Mouse (Mus musculus): ENCODE measurements at regions not wholly inside any gene's neighbourhood (a gene's known extent, or its start where the extent isn't known, plus 50 kb on each side); places are given as distances from the start of the nearest gene placed in this dataset.

- DNase-seq (ENCODE audit: low spot score): peak; percentile 62
Observed at GRCm38 (mm10) chr8:27677143-27678106, 230.0 kb downstream of the Poteg start.

DNA sequence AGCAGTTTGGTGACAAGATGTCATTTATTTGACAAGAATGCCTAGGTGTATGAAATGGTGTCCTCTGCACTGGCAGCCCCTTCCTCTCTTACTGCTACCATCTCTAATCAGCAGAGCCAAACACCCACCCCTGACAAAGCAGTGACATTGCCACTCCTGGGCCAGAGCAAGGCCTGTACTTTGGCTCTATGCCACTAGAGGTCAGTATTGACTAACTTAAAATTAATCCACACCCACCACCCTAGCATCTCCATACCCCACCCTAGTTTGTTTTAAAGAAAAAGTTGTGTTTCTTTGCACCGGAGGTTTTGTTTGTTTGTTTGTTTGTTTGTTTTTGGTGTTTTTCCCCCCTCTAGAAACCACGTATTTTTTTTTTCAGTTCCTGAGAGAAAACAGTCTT, 231.7 kb downstream of the Poteg start:
- DNase-seq (ENCODE audit: low spot score): peak; percentile 38

GRCm38 (mm10) chr8:27721988-27722387, 274.5 kb downstream of the Poteg start:
- no peak for DNase-seq (ENCODE audit: low spot score)

- DNase-seq (ENCODE audit: low spot score): no peak
Observed at GRCm38 (mm10) chr8:27770296-27770695, 322.8 kb downstream of the Poteg start.

DNA sequence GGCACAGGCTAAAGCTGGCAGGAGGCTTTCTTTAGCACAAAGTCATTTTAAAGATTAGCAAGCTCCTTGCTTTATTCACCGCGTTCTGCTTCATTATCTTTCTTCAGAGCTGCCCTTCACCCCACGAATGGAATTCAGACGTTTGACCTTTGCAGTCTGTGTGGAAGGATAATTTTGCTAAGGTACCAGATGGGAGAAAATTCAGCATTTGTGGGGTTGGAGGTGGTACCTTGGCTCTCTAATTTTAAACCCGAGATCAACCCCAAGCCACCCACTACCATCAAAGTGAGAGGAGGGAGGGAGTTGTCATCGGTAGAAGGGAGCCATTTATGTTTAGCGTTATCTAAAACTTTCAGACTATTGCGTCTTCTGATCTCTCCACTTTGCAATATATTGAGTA, 323.3 kb downstream of the Poteg start:
- no peak for DNase-seq (ENCODE audit: low spot score)

GRCm38 (mm10) chr8:27771250-27771649, 323.8 kb downstream of the Poteg start:
- no peak for DNase-seq (ENCODE audit: low spot score)

DNA sequence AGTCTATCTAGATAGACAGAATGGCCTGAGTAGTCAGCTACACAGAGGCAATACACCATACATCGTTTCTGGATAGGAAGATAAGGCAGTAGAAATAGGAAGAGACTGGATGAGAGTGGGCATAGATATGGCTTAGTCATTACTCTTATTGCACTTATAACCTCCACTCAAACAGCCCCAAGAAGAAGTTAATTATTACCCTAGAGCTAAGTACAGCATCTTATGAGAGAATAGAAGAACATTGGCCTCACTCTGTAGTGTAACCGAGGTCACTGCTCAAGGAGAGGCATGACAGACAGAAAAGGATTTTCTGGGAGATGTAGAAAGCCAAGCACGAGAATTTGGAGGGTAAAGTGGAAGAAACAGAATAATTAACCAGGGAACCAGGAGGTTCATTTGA, 331.5 kb downstream of the Poteg start:
- DNase-seq (ENCODE audit: low spot score): no peak
